Mouse (Mus musculus) fibroblast of lung, adult 2 months (primary cell): ENCODE measurements around the gene Card9.
"Not testable (repeated sequence)": the region's sequence is repeated elsewhere in the genome, so short reads cannot be mapped to it uniquely, and the experiment has no call there.

Source experiments
- DNase-seq: peaks from one replicate; pipeline ENCODE4 v3.0.0-alpha.2; 2011; ENCODE audit warnings: low read depth

Card9 gene

GRCm38 (mm10) chr2:26360772-26361171 lies at the start of gene Card9:
Card9 (minus strand) TSS chr2:26360918.
- DNase-seq, result no peak

GRCm38 (mm10) chr2:26410091-26410490 lies 49.4 kb upstream of the Card9 start:
- no peak for DNase-seq

- DNase-seq, result no peak
These were observed 48.6 kb upstream of the Card9 start for GRCm38 (mm10) chr2:26409362-26409761.

- DNase-seq, result peak; percentile 83
These were observed 48.0 kb upstream of the Card9 start, which contains the start of gene Inpp5e for GRCm38 (mm10) chr2:26408515-26409356. Inpp5e (minus strand) TSS chr2:26409203.

- DNase-seq, result no peak
These were observed 42.6 kb upstream of the Card9 start for GRCm38 (mm10) chr2:26403306-26403705.

GRCm38 (mm10) chr2:26402265-26402664 lies 41.5 kb upstream of the Card9 start:
- no peak for DNase-seq

GRCm38 (mm10) chr2:26401023-26401422 lies 40.3 kb upstream of the Card9 start:
- no peak for DNase-seq

- DNase-seq, result no peak
These were observed 39.6 kb upstream of the Card9 start for GRCm38 (mm10) chr2:26400296-26400695.

- no peak for DNase-seq
These were observed 38.9 kb upstream of the Card9 start for GRCm38 (mm10) chr2:26399647-26400046.

- DNase-seq, result no peak
These were observed 38.3 kb upstream of the Card9 start for GRCm38 (mm10) chr2:26398978-26399377.

- no peak for DNase-seq
These were observed 30.9 kb upstream of the Card9 start for GRCm38 (mm10) chr2:26391617-26392016.

GRCm38 (mm10) chr2:26390954-26391353 lies 30.2 kb upstream of the Card9 start:
- no peak for DNase-seq

- DNase-seq, result no peak
These were observed 28.5 kb upstream of the Card9 start, which contains the start of the genes Entr1 and Pmpca for GRCm38 (mm10) chr2:26389154-26389690. Entr1 (minus strand) TSS chr2:26389316. Pmpca (plus strand) TSS chr2:26389339.

- no peak for DNase-seq
These were observed 28.0 kb upstream of the Card9 start for GRCm38 (mm10) chr2:26388682-26389153.

GRCm38 (mm10) chr2:26387713-26388112 lies 27.0 kb upstream of the Card9 start:
- no peak for DNase-seq

GRCm38 (mm10) chr2:26380871-26381270 lies 20.2 kb upstream of the Card9 start:
- not testable (repeated sequence) for DNase-seq

- peak; percentile 46 for DNase-seq
These were observed 19.5 kb upstream of the Card9 start, which contains the start of gene Snapc4 for GRCm38 (mm10) chr2:26380131-26380771. Snapc4 (minus strand) TSS chr2:26380653.

GRCm38 (mm10) chr2:26372396-26372795 lies 11.7 kb upstream of the Card9 start:
- no peak for DNase-seq

- DNase-seq, result no peak
These were observed 7.9 kb upstream of the Card9 start for GRCm38 (mm10) chr2:26368572-26368971.

- DNase-seq, result no peak
These were observed 7.2 kb upstream of the Card9 start for GRCm38 (mm10) chr2:26367911-26368310.

- DNase-seq, result no peak
These were observed 4.2 kb upstream of the Card9 start for GRCm38 (mm10) chr2:26364738-26365465.

- no peak for DNase-seq
These were observed 2.8 kb upstream of the Card9 start for GRCm38 (mm10) chr2:26363481-26363880.
